Mouse (Mus musculus) G1E (cell line): ENCODE measurements at regions not wholly inside any gene's neighbourhood (a gene's known extent, or its start where the extent isn't known, plus 50 kb on each side); places are given as distances from the start of the nearest gene placed in this dataset.

Experiments used
- ATAC-seq: 2 replicates; pipeline ENCODE4 v1.8.0; 2016; ENCODE audit warnings: mild to moderate bottlenecking; ENCODE audit not compliant: insufficient number of reproducible peaks, poor library complexity, low FRiP score, severe bottlenecking; ENCODE audit errors: extremely low read depth
- DNase-seq: peaks from one replicate; pipeline ENCODE4 v3.0.0; 2012; ENCODE audit warnings: low spot score
- H3K27me3 ChIP-seq: 2 replicates; pipeline ENCODE4 v1.6.1; 2012; ENCODE audit warnings: mild to moderate bottlenecking, low read length, inconsistent platforms; ENCODE audit not compliant: insufficient read depth
- H3K36me3 ChIP-seq: replicated peaks from 2 replicates; pipeline ENCODE3; 2012; ENCODE audit warnings: mild to moderate bottlenecking, inconsistent platforms
- H3K4me1 ChIP-seq: 2 replicates; pipeline ENCODE4 v1.6.1; 2012; ENCODE audit warnings: low read depth, low read length, inconsistent platforms, mixed read lengths; ENCODE audit not compliant: insufficient read depth
- H3K4me3 ChIP-seq: 2 replicates; pipeline ENCODE4 v1.5.1; 2012; ENCODE audit warnings: low read depth, mild to moderate bottlenecking, inconsistent platforms, low read length, moderate library complexity, mixed read lengths
- H3K9me3 ChIP-seq: replicated peaks from 2 replicates; pipeline ENCODE4 v1.6.1; 2012; ENCODE audit warnings: inconsistent platforms
- CTCF ChIP-seq: IDR thresholded peaks from 2 replicates; pipeline ENCODE4 v1.5.1; 2012; ENCODE audit warnings: low read depth, low read length, inconsistent platforms, mixed read lengths
- GATA1 ChIP-seq: IDR thresholded peaks from 2 replicates; pipeline ENCODE4 v1.6.1; 2012; ENCODE audit warnings: borderline replicate concordance, low read length, inconsistent platforms, mixed read lengths
- GATA2 ChIP-seq: IDR thresholded peaks from 2 replicates; pipeline ENCODE4 v1.6.1; 2012; ENCODE audit warnings: low read depth, low read length, inconsistent platforms, borderline replicate concordance
- POLR2AphosphoS5 ChIP-seq: IDR thresholded peaks from 2 replicates; pipeline ENCODE4 v1.6.1; 2012; ENCODE audit warnings: low read depth, low read length, inconsistent platforms; ENCODE audit not compliant: insufficient replicate concordance
- TAL1 ChIP-seq: conservative IDR thresholded peaks from 2 replicates; pipeline ENCODE4 v1.6.1; 2012; ENCODE audit warnings: low read depth, low read length, inconsistent platforms, mixed read lengths

- no peaks in the 10 kb centered on the region for H3K27me3 ChIP-seq
- DNase-seq = no peak
Observed at GRCm38 (mm10) chr17:44404923-44405322, 216.5 kb downstream of the Clic5 start.

GRCm38 (mm10) chr17:44410961-44411360 lies 222.6 kb downstream of the Clic5 start:
- Histone ChIP-seq H3K36me3 (no peaks in the 10 kb centered on the region), H3K9me3 (peaks cover 40% of the 10 kb centered on the region), H3K4me3 (no peak overlapping the region), H3K4me1 (no peaks in the 10 kb centered on the region), H3K27me3 (no peaks in the 10 kb centered on the region)
- TF ChIP-seq CTCF (no peak), POLR2AphosphoS5 (no peak), GATA1 (no peak), GATA2 (no peak), TAL1 (no peak)
- DNase-seq (no peak), ATAC-seq (no peak)

More at GRCm38 (mm10) chr17:44404923-44405322, 216.5 kb downstream of the Clic5 start:
- peaks cover 33% of the 10 kb centered on the region for H3K9me3 ChIP-seq
- H3K4me1 ChIP-seq = no peaks in the 10 kb centered on the region
- H3K4me3 ChIP-seq = no peak overlapping the region
- no peak for ATAC-seq
- no peaks in the 10 kb centered on the region for H3K36me3 ChIP-seq
- TF ChIP-seq GATA1 (no peak), GATA2 (no peak), POLR2AphosphoS5 (no peak), CTCF (no peak), TAL1 (no peak)

GRCm38 (mm10) chr17:44418676-44419404 lies 230.5 kb downstream of the Clic5 start:
- Histone ChIP-seq H3K4me1 (no peaks in the 10 kb centered on the region), H3K4me3 (no peak overlapping the region), H3K27me3 (no peaks in the 10 kb centered on the region), H3K9me3 (peaks cover 45% of the 10 kb centered on the region), H3K36me3 (no peaks in the 10 kb centered on the region)
- no peak for DNase-seq
- ATAC-seq = no peak
- TF ChIP-seq GATA2 (no peak), TAL1 (no peak), CTCF (no peak), GATA1 (no peak), POLR2AphosphoS5 (no peak)

GRCm38 (mm10) chr17:44419405-44419729 lies 231.0 kb downstream of the Clic5 start:
- Histone ChIP-seq H3K27me3 (no peaks in the 10 kb centered on the region), H3K4me1 (no peaks in the 10 kb centered on the region), H3K9me3 (peaks cover 49% of the 10 kb centered on the region), H3K36me3 (no peaks in the 10 kb centered on the region), H3K4me3 (no peak overlapping the region)
- TF ChIP-seq CTCF (no peak), POLR2AphosphoS5 (no peak), TAL1 (no peak)
- DNase-seq (no peak), ATAC-seq (no peak)

- H3K27me3 ChIP-seq = no peaks in the 10 kb centered on the region
- ATAC-seq = no peak
Observed at GRCm38 (mm10) chr17:44420098-44421070, 232.0 kb downstream of the Clic5 start.

GRCm38 (mm10) chr17:44422161-44422560 lies 233.8 kb downstream of the Clic5 start:
- ATAC-seq (no peak), DNase-seq (no peak)
- no peak overlapping the region for H3K4me3 ChIP-seq
- H3K9me3 ChIP-seq = peaks cover 65% of the 10 kb centered on the region
- H3K4me1 ChIP-seq = no peaks in the 10 kb centered on the region
- H3K27me3 ChIP-seq = no peaks in the 10 kb centered on the region
- TF ChIP-seq TAL1 (no peak), POLR2AphosphoS5 (no peak), GATA2 (no peak), CTCF (no peak), GATA1 (no peak)
- H3K36me3 ChIP-seq = no peaks in the 10 kb centered on the region

More at GRCm38 (mm10) chr17:44420098-44421070, 232.0 kb downstream of the Clic5 start:
- Histone ChIP-seq H3K4me3 (no peak overlapping the region), H3K36me3 (no peaks in the 10 kb centered on the region), H3K4me1 (no peaks in the 10 kb centered on the region), H3K9me3 (peaks cover 56% of the 10 kb centered on the region)
- DNase-seq = no peak
- TF ChIP-seq CTCF (no peak), TAL1 (no peak), GATA2 (no peak), GATA1 (no peak), POLR2AphosphoS5 (no peak)
